Mouse (Mus musculus): ENCODE measurements at regions not wholly inside any gene's neighbourhood (a gene's known extent, or its start where the extent isn't known, plus 50 kb on each side); places are given as distances from the start of the nearest gene placed in this dataset.

DNA sequence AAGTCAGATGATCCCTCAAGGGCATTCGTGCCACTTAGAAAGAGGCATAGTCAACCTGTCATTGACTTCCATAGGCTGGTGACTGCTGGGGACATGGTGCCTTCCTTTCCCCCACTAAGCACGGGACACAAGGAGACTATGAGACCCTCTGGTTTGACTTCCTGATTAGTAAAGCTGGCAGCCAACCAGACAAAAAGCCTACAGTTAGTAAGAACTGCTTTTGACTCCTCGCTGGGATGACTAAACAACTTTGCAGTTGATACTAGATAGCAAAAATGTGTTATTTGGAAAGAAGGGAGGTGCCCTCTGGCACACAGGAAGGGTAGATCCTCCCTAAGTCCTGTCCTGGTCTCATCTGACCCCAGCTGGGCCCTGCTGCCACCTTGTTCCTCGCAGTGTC, 95.0 kb upstream of the Runx1 start:
- Histone ChIP-seq H3K4me3 (ENCODE audit: low read depth, low read length) (no peak overlapping the region), H3K27me3 (ENCODE audit: control insufficient read depth, insufficient read depth, low read length) (no peaks in the 10 kb centered on the region), H3K9ac (ENCODE audit: low read length) (no peak overlapping the region), H3K4me2 (ENCODE audit: low read depth) (no peak overlapping the region), H3K4me1 (ENCODE audit: control insufficient read depth, insufficient read depth, low read length) (no peaks in the 10 kb centered on the region), H3K36me3 (ENCODE audit: control insufficient read depth, insufficient read depth, low read length) (no peaks in the 10 kb centered on the region), H3K9me3 (ENCODE audit: control insufficient read depth, low read length) (no peaks in the 10 kb centered on the region), H3K27ac (ENCODE audit: low read depth, low read length) (no peak overlapping the region)
- ATAC-seq (ENCODE audit: insufficient read depth, low FRiP score, low TSS enrichment) (no peak), DNase-seq (ENCODE audit: low spot score) (no peak)
- WGBS, result 82% methylated on average over 4 of the region's 4 CpGs

GRCm38 (mm10) chr16:92917356-92917755, 91.4 kb upstream of the Runx1 start:
- DNase-seq (ENCODE audit: low spot score) (no peak), ATAC-seq (ENCODE audit: insufficient read depth, low FRiP score, low TSS enrichment) (no peak)
- Histone ChIP-seq H3K4me1 (ENCODE audit: control insufficient read depth, insufficient read depth, low read length) (no peaks in the 10 kb centered on the region), H3K4me2 (ENCODE audit: low read depth) (no peak overlapping the region), H3K27ac (ENCODE audit: low read depth, low read length) (no peak overlapping the region), H3K4me3 (ENCODE audit: low read depth, low read length) (no peak overlapping the region), H3K36me3 (ENCODE audit: control insufficient read depth, insufficient read depth, low read length) (no peaks in the 10 kb centered on the region), H3K9ac (ENCODE audit: low read length) (no peak overlapping the region), H3K27me3 (ENCODE audit: control insufficient read depth, insufficient read depth, low read length) (no peaks in the 10 kb centered on the region), H3K9me3 (ENCODE audit: control insufficient read depth, low read length) (no peaks in the 10 kb centered on the region)
- WGBS, result 92% methylated on average over 2 of the region's 2 CpGs

GRCm38 (mm10) chr16:92915651-92916050, 89.7 kb upstream of the Runx1 start:
- Histone ChIP-seq H3K27ac (ENCODE audit: low read depth, low read length) (no peak overlapping the region), H3K4me2 (ENCODE audit: low read depth) (no peak overlapping the region), H3K27me3 (ENCODE audit: control insufficient read depth, insufficient read depth, low read length) (no peaks in the 10 kb centered on the region), H3K9me3 (ENCODE audit: control insufficient read depth, low read length) (no peaks in the 10 kb centered on the region), H3K36me3 (ENCODE audit: control insufficient read depth, insufficient read depth, low read length) (no peaks in the 10 kb centered on the region), H3K4me3 (ENCODE audit: low read depth, low read length) (no peak overlapping the region), H3K4me1 (ENCODE audit: control insufficient read depth, insufficient read depth, low read length) (no peaks in the 10 kb centered on the region), H3K9ac (ENCODE audit: low read length) (no peak overlapping the region)
- no peak for DNase-seq (ENCODE audit: low spot score)
- ATAC-seq (ENCODE audit: insufficient read depth, low FRiP score, low TSS enrichment), result no peak
- 72% methylated on average over 6 of the region's 6 CpGs for WGBS

- H3K27me3 ChIP-seq (ENCODE audit: control insufficient read depth, insufficient read depth, low read length), result no peaks in the 10 kb centered on the region
- H3K27ac ChIP-seq (ENCODE audit: low read depth, low read length), result no peak overlapping the region
- no peaks in the 10 kb centered on the region for H3K9me3 ChIP-seq (ENCODE audit: control insufficient read depth, low read length)
- ATAC-seq (ENCODE audit: insufficient read depth, low FRiP score, low TSS enrichment) (no peak), DNase-seq (ENCODE audit: low spot score) (no peak)
- whole genome bisulfite sequencing, result 96% methylated on average over 4 of the region's 4 CpGs
- H3K36me3 ChIP-seq (ENCODE audit: control insufficient read depth, insufficient read depth, low read length), result no peaks in the 10 kb centered on the region
- no peak overlapping the region for H3K4me2 ChIP-seq (ENCODE audit: low read depth)
- H3K4me3 ChIP-seq (ENCODE audit: low read depth, low read length), result no peak overlapping the region
- no peak overlapping the region for H3K9ac ChIP-seq (ENCODE audit: low read length)
- no peaks in the 10 kb centered on the region for H3K4me1 ChIP-seq (ENCODE audit: control insufficient read depth, insufficient read depth, low read length)
These were observed 80.9 kb upstream of the Runx1 start for GRCm38 (mm10) chr16:92906873-92907272.

DNA sequence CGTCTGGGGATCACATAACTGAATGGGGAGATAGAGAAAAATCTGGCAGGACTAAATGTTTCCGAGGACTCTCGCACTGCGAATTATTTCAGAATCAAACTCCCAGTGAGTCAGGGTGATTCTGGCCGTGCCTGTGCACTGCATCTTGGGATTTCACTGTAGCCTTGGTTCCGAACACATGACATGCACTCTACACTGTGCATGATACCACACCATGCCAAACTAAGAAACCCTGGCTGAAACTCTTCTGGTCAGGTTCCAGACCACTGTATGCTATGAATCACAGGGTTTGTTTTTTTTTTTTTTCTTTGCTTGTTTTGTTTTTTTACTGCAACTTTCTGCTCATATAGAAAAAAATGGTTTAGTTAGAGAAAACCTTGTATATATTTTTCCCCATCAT, 79.7 kb upstream of the Runx1 start:
- no peaks in the 10 kb centered on the region for H3K36me3 ChIP-seq (ENCODE audit: control insufficient read depth, insufficient read depth, low read length)
- no peak for ATAC-seq (ENCODE audit: insufficient read depth, low FRiP score, low TSS enrichment)
- H3K4me3 ChIP-seq (ENCODE audit: low read depth, low read length), result no peak overlapping the region
- no peak for DNase-seq (ENCODE audit: low spot score)
- no peak overlapping the region for H3K9ac ChIP-seq (ENCODE audit: low read length)
- 89% methylated on average over 6 of the region's 6 CpGs for WGBS
- H3K4me1 ChIP-seq (ENCODE audit: control insufficient read depth, insufficient read depth, low read length), result no peaks in the 10 kb centered on the region
- H3K9me3 ChIP-seq (ENCODE audit: control insufficient read depth, low read length), result no peaks in the 10 kb centered on the region
- H3K27ac ChIP-seq (ENCODE audit: low read depth, low read length), result no peak overlapping the region
- H3K4me2 ChIP-seq (ENCODE audit: low read depth), result no peak overlapping the region
- H3K27me3 ChIP-seq (ENCODE audit: control insufficient read depth, insufficient read depth, low read length), result no peaks in the 10 kb centered on the region

DNA sequence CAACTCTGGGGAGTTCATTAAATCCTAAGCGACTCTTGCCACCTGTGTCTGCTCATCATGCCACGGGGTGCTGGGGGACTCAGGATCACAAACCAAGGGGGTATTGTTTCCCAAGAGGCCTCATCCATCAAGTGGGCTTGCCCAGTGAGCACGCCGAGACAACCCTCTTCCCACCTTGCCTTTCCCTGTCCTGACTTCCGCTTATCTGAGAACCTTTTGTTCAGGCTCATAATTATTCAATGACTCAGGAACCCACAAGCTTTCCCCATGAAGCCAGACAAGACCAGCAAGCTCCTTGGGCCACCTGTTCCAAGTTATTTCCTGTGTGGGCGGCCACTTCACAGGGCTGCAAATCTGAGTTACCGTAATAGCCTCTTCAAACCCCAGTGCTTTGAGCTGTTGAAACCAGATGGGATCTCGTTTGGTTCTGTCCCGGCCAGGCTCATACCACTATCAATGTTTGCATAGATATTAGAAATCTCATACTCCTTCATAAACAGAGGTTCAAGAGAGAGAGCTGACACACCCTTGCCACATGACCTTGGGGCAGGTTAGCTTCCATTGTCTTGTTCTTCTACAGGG, 78.0 kb upstream of the Runx1 start:
- no peaks in the 10 kb centered on the region for H3K36me3 ChIP-seq (ENCODE audit: control insufficient read depth, insufficient read depth, low read length)
- 56% methylated on average over 9 of the region's 9 CpGs for WGBS
- H3K27me3 ChIP-seq (ENCODE audit: control insufficient read depth, insufficient read depth, low read length), result no peaks in the 10 kb centered on the region
- no peak overlapping the region for H3K4me3 ChIP-seq (ENCODE audit: low read depth, low read length)
- H3K9me3 ChIP-seq (ENCODE audit: control insufficient read depth, low read length), result no peaks in the 10 kb centered on the region
- no peak overlapping the region for H3K4me2 ChIP-seq (ENCODE audit: low read depth)
- no peaks in the 10 kb centered on the region for H3K4me1 ChIP-seq (ENCODE audit: control insufficient read depth, insufficient read depth, low read length)
- H3K9ac ChIP-seq (ENCODE audit: low read length), result no peak overlapping the region
- no peak overlapping the region for H3K27ac ChIP-seq (ENCODE audit: low read depth, low read length)
- DNase-seq (ENCODE audit: low spot score) (no peak), ATAC-seq (ENCODE audit: insufficient read depth, low FRiP score, low TSS enrichment) (no peak)

DNA sequence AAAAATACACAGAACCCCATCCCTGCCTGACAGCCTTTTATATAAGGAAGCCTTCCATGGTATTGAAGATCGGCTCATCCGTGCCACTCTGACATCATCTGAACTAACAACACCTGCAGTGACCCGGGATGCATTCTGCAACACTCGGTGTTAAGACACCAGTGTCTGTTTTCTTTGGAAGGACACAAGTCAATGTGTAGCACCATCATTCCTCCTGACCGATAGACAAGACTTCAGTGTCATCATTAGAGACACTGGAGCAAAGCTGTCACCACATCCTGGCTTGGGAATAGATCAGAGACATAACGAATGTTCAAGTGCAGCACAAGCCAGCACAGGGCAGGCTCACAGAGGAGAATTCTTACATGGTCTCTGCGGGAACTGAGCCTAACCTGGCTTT, 77.5 kb upstream of the Runx1 start:
- no peaks in the 10 kb centered on the region for H3K4me1 ChIP-seq (ENCODE audit: control insufficient read depth, insufficient read depth, low read length)
- H3K9ac ChIP-seq (ENCODE audit: low read length), result no peak overlapping the region
- H3K27me3 ChIP-seq (ENCODE audit: control insufficient read depth, insufficient read depth, low read length), result no peaks in the 10 kb centered on the region
- DNase-seq (ENCODE audit: low spot score) (no peak), ATAC-seq (ENCODE audit: insufficient read depth, low FRiP score, low TSS enrichment) (no peak)
- no peak overlapping the region for H3K27ac ChIP-seq (ENCODE audit: low read depth, low read length)
- WGBS, result 71% methylated on average over 7 of the region's 7 CpGs
- H3K9me3 ChIP-seq (ENCODE audit: control insufficient read depth, low read length), result no peaks in the 10 kb centered on the region
- no peak overlapping the region for H3K4me2 ChIP-seq (ENCODE audit: low read depth)
- no peak overlapping the region for H3K4me3 ChIP-seq (ENCODE audit: low read depth, low read length)
- no peaks in the 10 kb centered on the region for H3K36me3 ChIP-seq (ENCODE audit: control insufficient read depth, insufficient read depth, low read length)

DNA sequence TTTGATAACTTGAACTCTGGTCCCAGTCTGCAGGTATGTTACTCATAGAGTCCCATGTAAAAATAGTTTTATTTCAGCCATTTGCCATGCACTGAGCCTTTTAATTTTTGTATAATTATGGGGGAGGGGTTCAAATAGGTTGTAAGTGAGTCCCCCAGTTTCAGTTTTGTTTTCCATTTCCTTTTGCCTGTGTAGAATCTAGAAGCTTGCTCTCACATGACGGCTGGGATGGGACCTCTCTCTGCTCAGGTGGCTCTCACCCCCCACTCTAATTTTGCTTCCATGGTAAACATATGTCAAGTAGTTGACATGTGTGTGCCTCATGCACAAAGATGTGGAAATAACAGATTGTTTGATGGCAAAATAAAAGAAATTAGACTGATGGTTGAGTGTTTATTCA, 73.8 kb upstream of the Runx1 start:
- no peak overlapping the region for H3K9ac ChIP-seq (ENCODE audit: low read length)
- no peaks in the 10 kb centered on the region for H3K4me1 ChIP-seq (ENCODE audit: control insufficient read depth, insufficient read depth, low read length)
- H3K4me3 ChIP-seq (ENCODE audit: low read depth, low read length), result no peak overlapping the region
- ATAC-seq (ENCODE audit: insufficient read depth, low FRiP score, low TSS enrichment) (no peak), DNase-seq (ENCODE audit: low spot score) (no peak)
- 87% methylated on average over 1 of the region's 1 CpGs for WGBS
- H3K9me3 ChIP-seq (ENCODE audit: control insufficient read depth, low read length), result no peaks in the 10 kb centered on the region
- H3K27me3 ChIP-seq (ENCODE audit: control insufficient read depth, insufficient read depth, low read length), result no peaks in the 10 kb centered on the region
- H3K27ac ChIP-seq (ENCODE audit: low read depth, low read length), result no peak overlapping the region
- no peaks in the 10 kb centered on the region for H3K36me3 ChIP-seq (ENCODE audit: control insufficient read depth, insufficient read depth, low read length)
- no peak overlapping the region for H3K4me2 ChIP-seq (ENCODE audit: low read depth)

DNA sequence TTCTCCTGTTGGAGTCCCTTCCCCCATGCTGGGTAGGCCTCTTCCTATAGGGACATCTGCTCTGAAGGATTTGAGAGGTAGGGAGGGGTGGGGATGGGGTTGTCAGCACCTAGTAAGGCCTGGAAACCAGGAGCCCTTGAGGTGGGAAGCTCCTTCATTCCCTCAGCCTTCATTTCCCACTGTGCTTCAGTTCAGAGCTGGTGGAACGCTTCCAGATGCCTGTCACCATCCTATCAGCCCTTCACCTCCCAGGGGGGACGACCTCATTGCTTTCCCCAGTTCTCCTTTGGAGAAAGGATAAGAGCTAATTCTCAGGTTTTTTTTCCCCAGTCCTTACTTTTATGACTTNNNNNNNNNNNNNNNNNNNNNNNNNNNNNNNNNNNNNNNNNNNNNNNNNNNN, 65.8 kb upstream of the Runx1 start:
- Histone ChIP-seq H3K9me3 (ENCODE audit: control insufficient read depth, low read length) (no peaks in the 10 kb centered on the region), H3K36me3 (ENCODE audit: control insufficient read depth, insufficient read depth, low read length) (no peaks in the 10 kb centered on the region), H3K9ac (ENCODE audit: low read length) (no peak overlapping the region), H3K4me2 (ENCODE audit: low read depth) (no peak overlapping the region), H3K27ac (ENCODE audit: low read depth, low read length) (no peak overlapping the region), H3K4me1 (ENCODE audit: control insufficient read depth, insufficient read depth, low read length) (no peaks in the 10 kb centered on the region), H3K4me3 (ENCODE audit: low read depth, low read length) (no peak overlapping the region), H3K27me3 (ENCODE audit: control insufficient read depth, insufficient read depth, low read length) (no peaks in the 10 kb centered on the region)
- no peak for ATAC-seq (ENCODE audit: insufficient read depth, low FRiP score, low TSS enrichment)
- no peak for DNase-seq (ENCODE audit: low spot score)
- WGBS, result 79% methylated on average over 2 of the region's 2 CpGs
